Mouse (Mus musculus) embryonic facial prominence, embryonic 14.5 days (tissue): ENCODE data around the gene Dzank1. TPM values are rescaled to one million over a fixed set of nuclear protein-coding genes. Genes with fewer than 3 reads are reported as not detected.

Experiments used
- polyA plus RNA-seq: library from polyadenylated mRNA; unstranded; fragments of >200 nt; fragmentation: Nextera tagmentation; extraction: Ambion mirVana; gene quantifications from 2 replicates; pipeline ENCODE4 v1.2.1, GENCODE M21; 2014

Gene Dzank1
- polyA plus RNA-seq, 1 experiment from 2014 or later = 2.6 TPM

Other genes starting within 250 kb of the Dzank1 start
- 1.1 and 3.0 TPM in 2 replicates for gene Ovol2, start 195.3 kb downstream of the Dzank1 start, polyA plus RNA-seq
- gene Kat14, start 158.4 kb downstream of the Dzank1 start, polyA plus RNA-seq = 35.0 and 38.1 TPM in 2 replicates
- 0.52 and 1.3 TPM in 2 replicates for gene Pet117, start 158.4 kb downstream of the Dzank1 start, polyA plus RNA-seq
- 20.7 and 24.0 TPM in 2 replicates for gene Polr3f, start 304 bp upstream of the Dzank1 start, polyA plus RNA-seq
- 59.7 and 65.8 TPM in 2 replicates for gene Rbbp9, start 23.5 kb upstream of the Dzank1 start, polyA plus RNA-seq
- gene Sec23b, start 28.8 kb upstream of the Dzank1 start, polyA plus RNA-seq = 78.8 and 82.8 TPM in 2 replicates
- gene Smim26, start 66.6 kb upstream of the Dzank1 start, polyA plus RNA-seq = 33.0 and 44.4 TPM in 2 replicates
- 33.3 and 37.2 TPM in 2 replicates for gene Dtd1, start 72.5 kb upstream of the Dzank1 start, polyA plus RNA-seq